Mouse (Mus musculus) embryonic fibroblast, embryonic 13.5 days (primary cell): ENCODE measurements around the gene Hspb9.

Experiments
- CTCF ChIP-seq: IDR thresholded peaks from 2 replicates; pipeline ENCODE4 v1.5.1; 2011; ENCODE audit warnings: mild to moderate bottlenecking, control low read depth, low read length, moderate library complexity, borderline replicate concordance; ENCODE audit not compliant: insufficient read depth
- POLR2A ChIP-seq: IDR thresholded peaks from 2 replicates; pipeline ENCODE4 v1.6.1; 2011; ENCODE audit warnings: low read depth, mild to moderate bottlenecking, control low read depth, low read length, moderate library complexity

- no peak for TF ChIP-seq CTCF
- TF ChIP-seq POLR2A: no peak
These were observed 33.5 kb downstream of the Hspb9 start for GRCm38 (mm10) chr11:100747114-100747513.
